Mouse (Mus musculus) MEL (cell line): ENCODE measurements at regions not wholly inside any gene's neighbourhood (a gene's known extent, or its start where the extent isn't known, plus 50 kb on each side); places are given as distances from the start of the nearest gene placed in this dataset.

Experiments used
- DNase-seq: peaks from one replicate; pipeline ENCODE4 v3.0.0; 2011; ENCODE audit warnings: low read depth, low spot score
- H3K27ac ChIP-seq: 2 replicates; pipeline ENCODE4 v1.5.1; 2012; ENCODE audit warnings: low read depth, mild to moderate bottlenecking, control low read depth, low read length, moderate library complexity; ENCODE audit not compliant: control insufficient read depth
- H3K27me3 ChIP-seq, 2 experiments: fragments of 150-350 bp in 1 of 2; sonication (generic) in 1 of 2; 2 replicates each; pipeline ENCODE4 v1.6.1; 2012; ENCODE audit warnings: low read length in 2 of 2, mild to moderate bottlenecking in 2 of 2, improper control_type of control experiment in 1 of 2, moderate library complexity in 1 of 2; ENCODE audit not compliant: insufficient read depth in 2 of 2, control insufficient read depth in 1 of 2
- H3K36me3 ChIP-seq, 2 experiments: 2 replicates each; pipeline ENCODE4 v1.6.1; 2012 to 2014; ENCODE audit warnings: low read length in 2 of 2, improper control_type of control experiment in 1 of 2, inconsistent platforms in 1 of 2, mild to moderate bottlenecking in 1 of 2; ENCODE audit not compliant: insufficient read depth in 2 of 2, control insufficient read depth in 1 of 2
- H3K4me1 ChIP-seq, 2 experiments: fragments of 150-350 bp in 1 of 2; sonication (generic) in 1 of 2; 2 replicates each; pipeline ENCODE4 v1.6.1; 2012; ENCODE audit warnings: low read length in 2 of 2, improper control_type of control experiment in 1 of 2, mild to moderate bottlenecking in 1 of 2; ENCODE audit not compliant: insufficient read depth in 2 of 2, control insufficient read depth in 1 of 2
- H3K4me3 ChIP-seq, 2 experiments: fragments of 150-350 bp in 1 of 2; sonication (generic) in 1 of 2; 2 replicates each; pipeline ENCODE4 v1.5.1; 2012; ENCODE audit warnings: low read depth in 2 of 2, low read length in 2 of 2, mild to moderate bottlenecking in 2 of 2, moderate library complexity in 2 of 2, control low read depth in 1 of 2, improper control_type of control experiment in 1 of 2; ENCODE audit not compliant: control insufficient read depth in 1 of 2, insufficient read depth in 1 of 2
- H3K79me2 ChIP-seq: 2 replicates; pipeline ENCODE4 v1.6.1; 2012; ENCODE audit warnings: mild to moderate bottlenecking, low read length, moderate library complexity; ENCODE audit not compliant: control insufficient read depth, poor library complexity, insufficient read depth
- H3K9ac ChIP-seq: 2 replicates; pipeline ENCODE4 v1.6.1; 2012; ENCODE audit warnings: low read depth, mild to moderate bottlenecking, control low read depth, low read length, moderate library complexity; ENCODE audit not compliant: control insufficient read depth, poor library complexity, severe bottlenecking
- H3K9me3 ChIP-seq: fragments of 150-350 bp; sonication (generic); replicated peaks from 2 replicates; pipeline ENCODE4 v1.6.1; 2012; ENCODE audit warnings: mild to moderate bottlenecking, low read length, improper control_type of control experiment, moderate library complexity; ENCODE audit not compliant: insufficient read depth
- E2F4 ChIP-seq: IDR thresholded peaks from 2 replicates; pipeline ENCODE4 v1.6.1; 2011; ENCODE audit warnings: low read depth, low read length, improper control_type of control experiment, borderline replicate concordance
- EP300 ChIP-seq, 2 experiments: IDR thresholded peaks; 2 replicates each; pipeline ENCODE4 v1.6.1; 2011; ENCODE audit warnings: improper control_type of control experiment in 2 of 2, low read length in 2 of 2, low read depth in 1 of 2, mild to moderate bottlenecking in 1 of 2
- ETS1 ChIP-seq: IDR thresholded peaks from 2 replicates; pipeline ENCODE4 v1.6.1; 2012; ENCODE audit warnings: low read depth, mild to moderate bottlenecking, inconsistent platforms, low read length, improper control_type of control experiment, moderate library complexity
- GABPA ChIP-seq: IDR thresholded peaks from 2 replicates; pipeline ENCODE4 v1.6.1; 2012; ENCODE audit warnings: low read depth, mild to moderate bottlenecking, inconsistent platforms, low read length, improper control_type of control experiment, moderate library complexity
- MAFK ChIP-seq: IDR thresholded peaks from 2 replicates; pipeline ENCODE4 v1.6.1; 2011; ENCODE audit warnings: low read depth, mild to moderate bottlenecking, low read length, improper control_type of control experiment, borderline replicate concordance
- MEF2A ChIP-seq: IDR thresholded peaks from 2 replicates; pipeline ENCODE4 v1.6.1; 2014; ENCODE audit warnings: low read depth, mild to moderate bottlenecking, inconsistent platforms, low read length, improper control_type of control experiment; ENCODE audit not compliant: poor library complexity, insufficient replicate concordance, severe bottlenecking; ENCODE audit errors: extremely low read depth
- MXI1 ChIP-seq: IDR thresholded peaks from 2 replicates; pipeline ENCODE4 v1.6.1; 2011; ENCODE audit warnings: mild to moderate bottlenecking, low read depth, low read length, improper control_type of control experiment
- MYB ChIP-seq: IDR thresholded peaks from 2 replicates; pipeline ENCODE4 v1.6.1; 2011; ENCODE audit warnings: mild to moderate bottlenecking, low read depth, low read length, improper control_type of control experiment
- NRF1 ChIP-seq: IDR thresholded peaks from 2 replicates; pipeline ENCODE4 v1.6.1; 2014; ENCODE audit warnings: low read depth, mild to moderate bottlenecking, inconsistent platforms, low read length, improper control_type of control experiment, moderate library complexity; ENCODE audit not compliant: poor library complexity, insufficient read depth, severe bottlenecking
- POLR2A ChIP-seq, 2 experiments: IDR thresholded peaks; 2 replicates each; pipeline ENCODE4 v1.6.1; 2011 to 2012; ENCODE audit warnings: low read length in 2 of 2, mild to moderate bottlenecking in 2 of 2, control low read depth in 1 of 2, improper control_type of control experiment in 1 of 2, low read depth in 1 of 2, moderate library complexity in 1 of 2; ENCODE audit not compliant: control insufficient read depth in 1 of 2, insufficient read depth in 1 of 2, poor library complexity in 1 of 2
- POLR2AphosphoS2 ChIP-seq: IDR thresholded peaks from 2 replicates; pipeline ENCODE4 v1.6.1; 2011; ENCODE audit warnings: low read length, improper control_type of control experiment
- POLR2AphosphoS5 ChIP-seq: IDR thresholded peaks from 2 replicates; pipeline ENCODE4 v1.6.1; 2012; ENCODE audit warnings: low read depth, borderline replicate concordance, mild to moderate bottlenecking, inconsistent platforms, low read length, moderate library complexity, mixed read lengths
- RAD21 ChIP-seq: IDR thresholded peaks from 2 replicates; pipeline ENCODE4 v1.6.1; 2011; ENCODE audit warnings: mild to moderate bottlenecking, low read depth, low read length, improper control_type of control experiment
- SIN3A ChIP-seq: IDR thresholded peaks from 2 replicates; pipeline ENCODE4 v1.6.1; 2012; ENCODE audit warnings: low read length, improper control_type of control experiment, inconsistent platforms
- TAL1 ChIP-seq: IDR thresholded peaks from 2 replicates; pipeline ENCODE4 v1.6.1; 2012; ENCODE audit warnings: mild to moderate bottlenecking, inconsistent platforms, low read length, moderate library complexity, mixed read lengths
- TCF12 ChIP-seq: IDR thresholded peaks from 2 replicates; pipeline ENCODE4 v1.6.1; 2014; ENCODE audit warnings: low read depth, mild to moderate bottlenecking, inconsistent platforms, low read length, improper control_type of control experiment, moderate library complexity
- UBTF ChIP-seq: IDR thresholded peaks from 2 replicates; pipeline ENCODE4 v1.6.1; 2012; ENCODE audit warnings: low read depth, mild to moderate bottlenecking, inconsistent platforms, low read length, improper control_type of control experiment, moderate library complexity, borderline replicate concordance; ENCODE audit not compliant: insufficient read depth
- USF1 ChIP-seq: IDR thresholded peaks from 2 replicates; pipeline ENCODE4 v1.6.1; 2014; ENCODE audit warnings: low read depth, mild to moderate bottlenecking, inconsistent platforms, low read length, improper control_type of control experiment, moderate library complexity
- USF2 ChIP-seq, 2 experiments: IDR thresholded peaks; 2 replicates each; pipeline ENCODE4 v1.6.1; 2011 to 2012; ENCODE audit warnings: improper control_type of control experiment in 2 of 2, low read length in 2 of 2, borderline replicate concordance in 1 of 2, inconsistent platforms in 1 of 2, low read depth in 1 of 2, mild to moderate bottlenecking in 1 of 2; ENCODE audit not compliant: insufficient read depth in 1 of 2

DNA sequence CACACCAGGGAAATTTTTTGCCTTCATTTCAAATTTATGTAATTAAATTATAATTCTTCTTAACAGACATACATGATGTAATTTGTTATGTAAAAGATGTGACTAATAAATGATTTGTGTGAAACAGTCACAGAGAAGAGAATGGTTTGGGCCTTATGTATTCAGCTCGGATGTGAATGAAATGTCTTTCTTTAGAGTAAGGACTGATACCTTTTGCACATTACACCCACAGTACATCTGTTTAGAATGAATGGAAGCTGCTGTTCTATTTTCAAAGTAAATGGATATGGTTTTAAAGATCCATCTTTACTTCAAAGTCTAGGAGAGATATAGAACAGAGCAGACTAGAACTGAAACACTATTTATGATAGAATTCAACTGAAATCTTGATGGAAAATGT is 226.7 kb upstream of the Thrb start:
- Histone ChIP-seq H3K36me3 (no peaks in the 10 kb centered on the region), H3K9ac (no peak overlapping the region), H3K27ac (no peak overlapping the region), H3K4me1 (no peaks in the 10 kb centered on the region), H3K79me2 (no peaks in the 10 kb centered on the region), H3K9me3 (no peaks in the 10 kb centered on the region), H3K4me3 (no peak overlapping the region), H3K27me3 (no peaks in the 10 kb centered on the region)
- no peak for DNase-seq
- TF ChIP-seq TAL1, result no peak
- TF ChIP-seq POLR2A (IDR thresholded peaks at IDR 0.05; ENCODE audit: control insufficient read depth in 1 of 2, insufficient read depth in 1 of 2, low read depth in 1 of 2, low read length in 2 of 2, poor library complexity in 1 of 2), result no peak
- TF ChIP-seq MAFK, result no peak
- no peak for TF ChIP-seq UBTF
- no peak for TF ChIP-seq MEF2A
- no peak for TF ChIP-seq RAD21
- TF ChIP-seq MYB, result no peak
- no peak for TF ChIP-seq USF1
- TF ChIP-seq EP300 (IDR thresholded peaks at IDR 0.05; ENCODE audit: low read depth in 1 of 2, low read length in 2 of 2), result no peak
- no peak for TF ChIP-seq ETS1
- no peak for TF ChIP-seq GABPA
- no peak for TF ChIP-seq MXI1
- no peak for TF ChIP-seq TCF12
- no peak for TF ChIP-seq POLR2AphosphoS2
- no peak for TF ChIP-seq SIN3A
- TF ChIP-seq USF2 (IDR thresholded peaks at IDR 0.05; ENCODE audit: borderline replicate concordance in 1 of 2, insufficient read depth in 1 of 2, low read depth in 1 of 2, low read length in 2 of 2), result no peak
- TF ChIP-seq NRF1, result no peak

DNA sequence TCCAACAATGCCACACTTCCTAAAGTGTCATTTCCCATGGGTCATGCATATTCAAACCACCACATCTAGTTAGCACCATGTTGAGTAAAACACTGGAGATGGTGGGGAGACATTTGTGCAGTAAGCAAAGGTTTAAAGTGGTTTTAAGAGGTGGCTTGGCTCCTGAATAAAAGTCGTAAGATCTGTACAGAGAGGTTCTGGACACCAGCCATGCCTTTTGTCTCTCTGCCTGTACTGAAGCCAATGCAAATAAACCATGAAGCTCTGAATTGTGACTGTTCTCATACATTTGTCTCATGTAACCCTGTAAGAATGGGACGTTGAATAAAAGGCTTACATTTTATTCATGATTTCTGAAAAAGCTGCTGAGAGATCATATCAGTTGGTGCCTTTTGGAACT is 202.1 kb upstream of the Thrb start:
- H3K4me3 ChIP-seq, result no peak overlapping the region
- TF ChIP-seq POLR2AphosphoS5 (no peak), E2F4 (no peak)
- TF ChIP-seq, all 39 proteins: peak for 0
- Histone ChIP-seq H3K9me3 (no peaks in the 10 kb centered on the region), H3K9ac (no peak overlapping the region), H3K79me2 (no peaks in the 10 kb centered on the region), H3K4me1 (no peaks in the 10 kb centered on the region), H3K27ac (no peak overlapping the region), H3K27me3 (no peaks in the 10 kb centered on the region), H3K36me3 (no peaks in the 10 kb centered on the region)
- DNase-seq, result no peak
